Mouse (Mus musculus) erythroblast, embryonic 14.5 days (primary cell): ENCODE data around the gene Gm10643.

Experiments used
- GATA1 ChIP-seq: IDR thresholded peaks from 2 replicates; pipeline ENCODE4 v1.6.1; 2012; ENCODE audit warnings: low read length, inconsistent platforms, mixed read lengths
- TAL1 ChIP-seq: IDR thresholded peaks from 3 replicates; pipeline ENCODE4 v1.6.1; 2012; ENCODE audit warnings: low read length, inconsistent platforms, mixed read lengths

DNA sequence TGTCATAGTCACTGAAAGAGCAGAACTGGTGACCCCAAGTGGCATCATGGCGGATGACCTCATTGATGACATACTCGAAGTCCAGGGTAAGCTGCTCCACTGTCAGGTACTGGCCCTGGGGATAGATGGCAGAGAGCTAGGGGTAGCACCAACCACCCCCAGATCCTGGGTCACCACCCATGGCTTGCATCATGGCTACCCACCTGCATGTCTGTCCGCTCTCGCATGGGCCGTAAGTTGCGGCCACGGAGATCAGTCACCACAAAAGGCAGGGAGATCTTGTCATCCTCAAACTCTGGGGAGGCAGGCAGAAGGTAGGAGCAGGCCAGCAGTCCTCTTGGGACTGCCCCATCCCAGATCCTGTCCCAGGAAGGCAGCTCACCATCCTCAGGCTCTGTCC is 33.4 kb upstream of the Gm10643 start:
- TF ChIP-seq GATA1 (no peak), TAL1 (no peak)
